Mouse (Mus musculus) left cerebral cortex, adult 11 months (tissue): ENCODE data around the gene AI467606.

Experiments
- DNase-seq: peaks from one replicate; pipeline ENCODE4 v3.0.0; 2022; ENCODE audit warnings: low spot score

AI467606 gene

GRCm38 (mm10) chr7:127096456-127096855, 5.3 kb downstream of the AI467606 start:
- DNase-seq: no peak

GRCm38 (mm10) chr7:127098521-127098920, 7.4 kb downstream of the AI467606 start:
- DNase-seq: no peak

DNA sequence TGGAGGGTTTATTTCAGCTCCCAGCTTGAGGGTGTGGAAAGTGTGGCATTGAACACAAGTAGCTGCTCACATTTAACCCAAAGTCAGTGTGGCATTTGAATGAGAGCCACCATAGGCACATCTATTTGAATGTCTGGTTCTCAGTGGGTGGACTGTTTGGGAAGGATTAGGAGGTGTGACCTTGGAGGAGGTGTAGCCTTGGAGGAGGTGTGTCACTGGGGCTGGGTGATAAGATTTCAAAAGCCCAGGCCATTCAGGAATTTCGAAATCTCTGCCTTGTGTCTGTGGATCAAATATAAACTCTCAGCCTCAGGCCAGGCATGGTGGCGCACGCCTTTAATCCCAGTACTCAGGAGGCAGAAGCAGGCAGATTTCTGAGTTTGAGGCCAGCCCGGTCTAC, 7.8 kb downstream of the AI467606 start:
- no peak for DNase-seq

- no peak for DNase-seq
Observed at GRCm38 (mm10) chr7:127099528-127099927, 8.4 kb downstream of the AI467606 start.

DNA sequence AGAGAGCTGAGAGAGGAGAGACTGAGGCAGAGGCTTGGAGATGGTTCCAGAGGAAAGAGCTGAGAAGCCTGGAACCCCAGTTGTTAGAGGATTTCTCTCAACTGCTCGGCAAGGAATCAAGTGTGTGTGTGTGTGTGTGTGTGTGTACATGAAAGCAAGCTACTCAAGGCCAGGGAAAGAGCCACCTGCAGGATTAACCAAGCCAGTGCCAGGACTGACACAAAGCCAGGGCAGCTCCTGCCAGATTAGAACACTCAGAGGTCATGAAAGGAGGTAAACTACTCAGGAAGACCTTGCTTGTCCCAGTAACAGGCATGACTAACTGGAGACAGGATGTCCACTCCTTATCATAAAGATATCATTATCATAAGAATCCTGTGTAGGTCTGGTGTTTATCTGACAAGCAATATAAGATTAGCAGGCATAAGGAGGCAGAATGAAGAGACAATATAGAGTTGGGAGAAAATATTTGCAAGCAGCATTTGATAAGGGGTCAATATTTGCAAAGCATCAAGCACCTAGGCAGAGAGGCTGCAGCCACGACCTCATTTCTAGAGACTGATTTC, 10.4 kb downstream of the AI467606 start:
- DNase-seq: no peak

DNA sequence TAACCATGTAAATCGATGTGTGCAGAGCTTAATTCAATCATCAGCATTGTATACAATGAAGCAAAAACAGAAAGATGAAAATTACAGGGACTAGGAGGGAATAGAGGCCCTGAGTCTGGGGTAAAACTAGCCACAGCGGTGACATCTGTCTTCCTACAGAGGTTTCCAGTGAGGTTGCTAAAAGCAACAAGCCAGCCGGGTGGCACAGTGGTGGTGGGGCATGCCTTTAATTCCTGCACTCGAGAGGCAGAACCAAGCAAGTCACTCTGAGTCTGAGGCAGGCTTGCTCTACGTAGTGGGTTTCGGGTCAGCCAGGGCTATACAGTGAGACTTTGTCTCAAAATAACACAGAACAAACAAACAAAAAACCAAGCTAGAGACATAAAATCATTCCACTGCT, 11.0 kb downstream of the AI467606 start:
- no peak for DNase-seq

- DNase-seq: no peak
Observed at GRCm38 (mm10) chr7:127103960-127104359, 12.8 kb downstream of the AI467606 start.

- peak; percentile 80 for DNase-seq
Observed at GRCm38 (mm10) chr7:127104560-127105332, 13.6 kb downstream of the AI467606 start.

DNA sequence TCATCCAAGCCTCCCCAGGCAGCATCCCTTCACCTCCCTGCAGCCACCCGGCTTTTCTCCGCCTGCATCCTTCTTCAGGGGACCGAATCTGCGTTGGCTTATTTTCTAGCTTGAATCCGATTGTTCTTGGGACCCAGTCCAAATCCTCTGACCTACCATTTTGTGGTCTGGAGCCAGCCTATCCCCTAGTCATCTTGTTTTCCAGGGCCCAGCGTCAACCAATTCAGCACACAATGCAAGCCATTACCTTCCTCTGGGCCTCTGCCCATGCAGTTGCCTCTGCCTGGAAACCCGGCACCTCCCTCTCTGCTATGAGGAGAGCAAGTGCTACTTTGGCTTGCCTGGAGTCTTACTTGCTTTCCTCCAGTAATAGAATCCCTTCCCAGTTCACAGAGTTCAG, 14.4 kb downstream of the AI467606 start:
- DNase-seq: no peak

DNA sequence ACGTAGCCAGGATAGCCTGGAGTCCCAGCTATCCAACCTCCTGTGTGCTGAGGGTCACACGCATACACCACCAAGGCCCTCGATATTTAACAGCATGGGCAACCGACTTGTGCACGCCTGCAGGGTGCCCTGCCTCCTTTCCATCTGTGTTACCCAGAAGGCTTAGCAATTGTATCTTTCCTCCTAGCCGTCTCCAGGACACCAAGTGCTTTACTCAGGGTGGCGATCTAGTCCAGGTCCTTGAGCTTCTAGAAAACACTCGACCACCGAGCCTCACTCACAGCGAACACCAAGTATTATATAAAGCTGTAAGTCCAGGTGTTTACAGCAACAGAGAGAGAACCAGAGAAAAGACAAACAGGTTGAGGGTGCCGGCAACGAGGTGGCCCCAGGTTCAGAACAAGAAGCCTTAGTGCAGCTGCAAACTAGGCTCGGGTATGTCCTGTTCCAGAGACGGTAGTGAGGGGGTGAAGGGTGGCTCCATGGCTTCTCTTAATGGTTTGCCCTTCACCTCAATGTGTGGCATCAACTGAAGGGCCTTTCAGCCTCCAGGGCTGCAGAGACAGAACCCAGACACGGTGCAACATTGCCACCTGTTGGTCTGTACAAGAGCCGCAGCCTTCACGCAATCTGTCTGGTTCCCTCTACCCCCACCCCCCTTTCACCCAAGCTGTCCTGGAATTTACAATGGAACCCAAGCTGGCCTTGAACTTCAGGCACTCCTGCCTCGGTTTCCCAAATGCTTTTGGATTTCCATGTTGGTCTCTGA, 19.3 kb downstream of the AI467606 start:
- DNase-seq: peak; percentile 50

GRCm38 (mm10) chr7:127111461-127111860, 20.3 kb downstream of the AI467606 start:
- DNase-seq: no peak

- DNase-seq: no peak
Observed at GRCm38 (mm10) chr7:127112251-127112841, 21.2 kb downstream of the AI467606 start.

DNA sequence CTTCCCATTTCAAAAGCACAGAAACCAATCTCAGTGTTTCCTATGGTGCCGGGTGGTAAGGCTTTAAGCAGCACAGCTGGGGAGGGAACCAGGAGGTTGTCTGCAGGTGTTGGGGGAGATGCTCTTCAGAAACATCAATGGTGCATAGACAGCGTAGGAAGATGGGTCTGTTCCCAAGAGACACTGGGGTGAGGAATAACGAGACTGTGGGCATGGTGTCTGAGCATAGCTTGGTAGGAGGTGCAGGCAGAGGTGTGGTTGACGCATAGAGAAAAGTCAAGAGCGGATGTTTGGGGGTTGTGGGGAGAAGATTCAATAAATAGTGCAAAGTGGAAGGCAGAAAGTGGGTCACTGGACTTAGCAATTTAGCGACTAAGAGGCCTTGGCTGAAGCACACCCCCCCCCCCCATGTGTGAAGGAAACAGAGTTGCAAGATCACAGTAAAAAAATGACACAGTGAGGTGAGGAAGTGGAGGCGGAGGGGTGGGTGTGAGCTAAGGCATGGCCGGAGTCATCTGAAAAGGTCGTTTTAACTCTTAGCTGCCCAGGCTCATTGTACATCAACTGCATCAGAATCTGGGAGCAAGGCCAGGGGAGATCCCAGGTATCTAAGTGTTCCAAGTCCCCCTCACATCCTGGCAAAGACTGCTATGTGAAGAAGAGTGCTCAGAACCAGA, 21.9 kb downstream of the AI467606 start:
- no peak for DNase-seq

DNA sequence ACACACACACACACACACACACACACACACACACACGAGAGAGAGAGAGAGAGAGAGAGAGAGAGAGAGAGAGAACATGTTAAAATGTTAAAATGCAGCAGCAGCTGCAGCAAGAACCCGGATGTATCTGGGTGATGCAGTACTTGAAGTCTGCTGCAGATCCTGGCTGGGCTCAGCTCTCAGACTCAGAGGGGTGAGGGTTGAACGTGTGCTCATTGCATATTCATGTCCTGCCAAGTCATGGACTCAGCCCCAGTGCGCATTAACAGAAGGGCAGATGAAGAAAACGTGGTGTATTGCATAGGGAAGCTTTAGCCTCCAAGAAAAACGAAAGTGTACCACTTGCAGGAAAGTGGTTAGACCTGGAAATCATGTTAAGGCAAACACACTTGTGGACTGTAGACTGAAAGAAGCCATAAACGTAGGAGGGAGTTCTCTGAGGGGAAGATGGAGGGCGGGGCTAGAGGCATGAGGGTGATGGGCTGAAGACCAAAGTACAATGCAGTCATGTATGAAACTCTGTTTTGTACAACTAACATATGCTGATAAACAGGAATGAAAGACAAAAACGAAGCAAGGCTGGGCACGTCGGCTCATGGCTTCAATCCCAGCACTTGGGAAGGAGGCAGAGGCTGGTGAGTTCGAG, 22.6 kb downstream of the AI467606 start:
- DNase-seq: no peak

DNA sequence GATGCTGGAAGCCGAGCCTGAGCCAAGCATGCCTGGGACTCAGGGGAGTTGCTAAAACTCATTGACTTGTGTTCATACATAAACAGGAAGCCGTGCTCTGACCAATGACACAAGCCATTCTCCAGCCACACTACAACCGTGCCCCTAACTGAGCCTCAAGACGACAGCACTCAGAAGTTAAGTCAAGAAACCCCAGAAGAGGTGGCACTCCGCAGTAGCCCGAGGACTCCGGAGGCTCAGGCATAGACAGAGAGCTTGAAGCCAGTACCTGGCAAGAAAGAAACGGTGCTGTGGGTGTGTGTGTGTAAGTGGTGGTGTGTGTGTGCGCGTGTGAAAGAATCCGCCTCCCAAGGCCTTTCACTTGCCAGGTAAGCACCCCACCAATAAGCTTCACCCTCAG, 23.8 kb downstream of the AI467606 start:
- DNase-seq: no peak

- no peak for DNase-seq
Observed at GRCm38 (mm10) chr7:127116331-127116935, 25.3 kb downstream of the AI467606 start.

GRCm38 (mm10) chr7:127117948-127118347, 26.8 kb downstream of the AI467606 start:
- DNase-seq: no peak

- no peak for DNase-seq
Observed at GRCm38 (mm10) chr7:127118671-127119445, 27.7 kb downstream of the AI467606 start.

GRCm38 (mm10) chr7:127121061-127121910, 30.1 kb downstream of the AI467606 start:
- DNase-seq: no peak

GRCm38 (mm10) chr7:127121911-127122270, 30.7 kb downstream of the AI467606 start, which contains the start of gene Qprt:
TSS of gene Qprt (minus strand) at chr7:127122226.
- no peak for DNase-seq
